Mouse (Mus musculus) spleen, embryonic (tissue): ENCODE measurements around the gene Epb41l2.

ENCODE experiments used
- CTCF ChIA-PET: fragments of 350-600 bp; sonication (Branson Sonifier 250); formaldehyde crosslinking; loops from one replicate; lab custom pipeline; 2022; lab: Charles Lee

The Epb41l2 gene

DNA sequence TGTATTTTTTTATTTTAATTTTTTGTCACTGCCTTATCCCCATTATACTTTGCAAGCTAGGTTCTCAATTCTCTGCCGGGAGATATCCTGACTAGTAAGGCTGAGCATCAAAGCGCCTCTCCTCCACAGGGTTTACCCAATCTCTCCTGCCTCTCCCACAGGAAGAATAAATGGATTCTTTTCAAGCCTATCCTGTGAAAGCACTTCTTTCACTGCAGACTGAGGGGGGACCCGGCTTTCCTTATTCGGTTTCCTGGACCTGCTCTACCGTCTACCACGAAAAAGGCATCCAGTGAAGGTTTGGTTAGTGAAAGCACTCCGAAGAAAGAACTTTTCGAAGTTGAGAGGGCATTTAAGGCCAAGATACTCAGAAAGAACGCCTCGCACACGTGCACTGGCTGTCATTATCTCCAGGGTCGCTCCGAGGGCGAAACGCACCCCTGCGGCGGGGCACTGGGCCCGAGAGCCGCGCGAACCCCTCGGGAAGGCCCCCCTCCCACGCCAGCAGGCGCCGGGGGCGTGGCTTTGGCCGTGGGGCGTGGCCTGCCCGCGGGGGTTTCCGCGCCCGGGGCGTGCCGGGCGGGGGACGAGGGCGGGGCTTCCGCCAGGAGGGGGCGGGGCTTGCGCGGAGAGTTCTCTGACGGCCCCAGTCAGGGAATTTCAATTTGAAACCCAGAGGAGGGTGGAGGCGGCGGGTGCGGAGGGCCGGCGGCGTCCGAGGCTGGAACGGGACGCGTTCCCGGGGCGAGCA is at the start of gene Epb41l2:
Gene Epb41l2, plus strand, starts transcription at position 591 of the 751 bp plus-strand sequence.
- CTCF ChIA-PET = interaction anchor here (0.6 kb wide), 1 partner anchor 1013 kb away, joined by 3 read pairs; no protein-coding TSS in a partner anchor

DNA sequence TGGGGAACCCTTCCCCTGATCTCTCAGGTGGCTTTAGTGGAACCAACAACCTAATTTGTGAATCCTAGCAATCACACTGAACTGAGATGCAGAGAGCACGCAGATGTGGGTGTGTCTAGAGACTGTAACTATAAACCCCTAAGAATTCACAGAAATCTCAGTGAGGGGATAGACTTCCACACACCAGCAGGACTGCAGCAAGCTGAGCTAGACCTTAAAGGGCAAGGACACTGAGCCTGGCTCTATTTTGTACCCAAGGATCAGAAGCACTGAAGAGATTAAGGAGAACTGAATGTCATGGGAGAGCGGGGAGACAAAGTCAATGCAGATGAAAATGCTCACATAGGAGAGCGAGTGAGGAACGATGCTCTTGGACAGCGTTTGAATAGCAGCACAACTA is 49.6 kb upstream of the Epb41l2 start:
- CTCF ChIA-PET = no interaction called here

DNA sequence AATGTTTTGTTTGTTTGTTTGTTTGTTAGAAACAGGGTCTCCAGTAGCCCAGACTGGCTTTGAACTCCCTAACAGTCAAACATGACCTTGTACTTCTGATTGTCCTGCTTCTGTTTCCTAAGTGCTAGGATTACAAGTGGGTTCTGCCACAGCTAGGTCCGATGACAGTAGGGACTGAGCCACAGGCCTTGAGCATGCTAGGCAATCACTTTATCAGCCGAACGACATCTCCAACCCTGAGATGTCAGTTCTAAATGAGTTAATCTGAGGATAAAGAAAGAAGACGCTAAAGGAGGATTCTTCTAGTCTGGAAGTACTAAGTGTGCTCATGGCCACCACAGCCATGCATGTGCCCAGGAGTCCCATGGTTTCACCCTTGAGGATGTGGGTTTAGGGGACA is 48.9 kb upstream of the Epb41l2 start:
- CTCF ChIA-PET = no interaction called here

GRCm38 (mm10) chr10:25311554-25312212 is 47.9 kb upstream of the Epb41l2 start:
- CTCF ChIA-PET = no interaction called here

DNA sequence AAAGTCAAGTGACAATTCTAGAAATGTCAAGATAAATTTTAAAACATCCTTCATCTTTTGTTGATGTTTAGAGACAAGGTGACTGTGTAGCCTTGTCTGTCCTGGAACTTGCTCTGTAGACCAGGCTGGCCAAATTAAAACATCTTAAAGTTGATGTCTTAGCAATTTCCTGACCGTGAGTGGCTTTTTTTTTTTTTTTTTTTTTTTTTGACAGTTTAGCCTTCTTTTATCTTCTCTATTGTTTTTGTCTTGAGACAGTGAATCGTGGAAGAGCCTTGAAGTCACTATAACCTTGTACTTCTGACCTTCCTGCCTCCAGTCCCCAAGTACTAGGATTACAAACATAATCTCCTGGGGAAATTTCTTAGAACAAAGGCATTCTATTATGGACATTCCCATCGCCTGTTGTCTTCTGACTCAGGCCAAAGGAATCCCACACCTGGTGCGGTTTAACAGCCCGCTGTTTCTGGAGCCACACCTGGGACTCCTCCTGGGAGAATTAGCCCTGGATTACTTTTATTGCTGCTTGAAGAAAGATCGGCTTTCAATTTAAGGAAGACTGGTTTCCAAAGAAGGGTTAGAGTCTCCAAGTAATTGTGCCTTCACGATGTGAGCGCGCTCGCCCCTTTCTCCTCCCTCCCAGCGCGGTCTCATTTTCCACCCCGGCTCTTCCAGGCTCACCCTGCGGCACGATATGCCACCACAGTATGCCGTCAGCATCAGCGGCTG is 45.6 kb upstream of the Epb41l2 start:
- CTCF ChIA-PET = no interaction called here

DNA sequence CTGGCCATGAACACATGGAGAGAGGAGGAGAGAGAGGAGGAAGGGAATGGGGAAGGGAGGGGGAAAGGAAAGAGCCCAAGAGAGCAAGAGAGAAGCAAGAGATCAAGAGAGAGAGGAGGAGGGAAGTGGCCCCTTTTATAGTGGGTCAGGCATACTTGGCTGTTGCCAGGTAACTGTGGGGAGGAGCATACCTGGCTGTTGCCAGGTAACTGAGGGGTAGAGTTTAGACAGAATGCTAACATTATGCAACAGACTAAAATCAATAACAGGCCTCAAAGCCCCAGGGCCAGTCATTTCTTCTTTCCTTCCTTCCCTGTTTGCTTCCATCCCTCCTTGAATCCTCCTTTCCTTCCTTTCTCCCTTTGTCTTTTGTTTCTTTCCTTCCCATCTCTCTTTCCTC is 41.9 kb upstream of the Epb41l2 start:
- CTCF ChIA-PET = no interaction called here

DNA sequence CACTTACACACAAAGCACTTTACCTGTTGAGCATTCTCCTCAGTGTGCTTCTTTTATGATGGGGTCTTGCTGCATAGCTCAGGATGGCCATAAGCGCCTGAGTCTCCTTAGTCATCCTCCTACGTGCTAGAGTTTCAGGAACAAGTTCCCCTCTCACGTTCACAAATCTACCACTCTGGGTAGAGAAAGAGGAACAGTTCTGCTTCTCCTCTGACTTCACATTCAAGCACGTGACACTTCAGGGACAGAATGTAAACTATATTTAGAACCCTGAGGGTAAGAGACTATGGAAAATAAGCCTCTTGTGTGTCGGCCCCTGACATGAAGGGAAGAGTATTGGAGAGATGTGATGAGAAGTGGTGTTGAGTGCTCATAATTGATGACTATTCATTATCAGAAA is 41.2 kb upstream of the Epb41l2 start:
- CTCF ChIA-PET = no interaction called here

DNA sequence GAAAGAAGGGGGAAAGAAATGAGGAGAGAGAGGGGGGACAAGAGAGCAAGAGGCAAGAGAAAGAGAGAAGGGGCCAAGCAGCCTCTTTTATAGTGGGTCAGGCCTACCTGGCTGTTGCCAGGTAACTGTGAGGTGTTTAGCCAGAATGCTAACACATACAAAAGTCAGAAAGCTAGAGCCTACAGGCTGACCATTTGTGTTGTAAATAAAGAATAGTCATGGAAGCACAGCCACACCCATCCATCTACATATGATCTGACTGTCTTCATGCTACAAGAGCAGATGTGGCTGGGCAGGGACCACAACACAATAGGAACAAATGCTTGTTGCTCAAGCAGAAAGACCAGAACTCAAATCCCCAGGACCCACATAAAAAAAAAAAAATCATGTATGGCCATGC is 40.1 kb upstream of the Epb41l2 start:
- CTCF ChIA-PET = no interaction called here

DNA sequence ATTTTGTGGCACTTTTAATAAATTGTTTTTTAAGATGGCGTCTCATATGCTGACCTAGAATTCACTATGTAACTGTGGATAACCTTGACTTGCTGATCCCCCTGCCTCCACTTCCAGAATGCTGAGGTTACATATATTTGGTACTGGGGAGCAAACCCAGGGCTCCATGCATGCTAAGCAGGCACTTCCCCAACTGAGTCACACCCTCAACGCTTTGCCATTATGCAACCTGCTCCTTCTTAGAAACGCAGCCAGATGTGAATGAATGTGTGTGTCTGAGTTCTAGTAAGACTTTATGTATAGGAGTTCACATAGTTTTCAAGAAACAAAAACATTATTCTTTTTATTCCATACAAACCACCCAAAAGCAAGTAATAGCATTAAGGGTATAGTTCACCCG is 38.4 kb upstream of the Epb41l2 start:
- CTCF ChIA-PET = no interaction called here

- CTCF ChIA-PET = no interaction called here
Measured at GRCm38 (mm10) chr10:25325690-25326089, 33.9 kb upstream of the Epb41l2 start.

DNA sequence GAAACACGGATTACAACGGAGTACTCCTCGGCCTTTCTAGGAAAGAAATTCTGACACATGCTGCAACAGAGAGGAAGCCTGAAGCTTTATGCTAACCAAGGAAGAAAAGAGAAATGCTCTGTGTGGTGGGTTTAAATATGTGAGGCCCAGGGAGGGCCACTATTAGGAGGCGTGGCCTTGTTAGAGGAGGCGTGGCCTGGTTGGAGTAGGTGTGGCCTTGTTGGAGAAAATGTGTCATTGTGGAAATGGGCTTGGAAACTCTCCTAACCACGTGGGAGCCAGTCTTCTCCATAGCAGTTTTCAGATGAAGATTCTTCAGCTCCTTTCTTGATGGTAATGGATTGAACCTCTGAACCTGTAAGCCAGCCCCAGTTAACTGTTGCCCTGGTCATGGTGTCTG is 32.1 kb upstream of the Epb41l2 start:
- CTCF ChIA-PET = no interaction called here

DNA sequence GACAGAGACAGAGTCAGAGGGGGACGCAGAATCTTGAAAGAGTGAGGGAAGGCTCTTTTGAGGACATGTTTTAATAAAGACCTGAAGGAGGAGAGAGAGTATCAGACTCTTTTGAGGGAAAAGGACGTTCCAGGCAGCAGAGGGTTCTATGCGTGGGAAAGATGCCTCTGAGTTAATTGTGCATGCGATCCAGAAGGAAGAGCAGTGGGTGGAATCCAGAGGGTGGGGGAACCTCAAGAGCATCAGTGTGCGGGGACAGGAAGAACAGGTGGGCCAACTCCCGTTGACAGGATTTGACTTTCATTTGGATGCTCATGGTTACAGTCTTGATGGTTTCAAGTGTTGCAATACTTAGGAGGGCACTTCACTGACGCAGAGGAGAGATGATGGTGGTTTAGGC is 29.5 kb upstream of the Epb41l2 start:
- CTCF ChIA-PET = interaction anchor here (0.6 kb wide), 1 partner anchor 33 kb away, joined by 9 read pairs; no protein-coding TSS in a partner anchor

GRCm38 (mm10) chr10:25331321-25332049 is 28.1 kb upstream of the Epb41l2 start:
- CTCF ChIA-PET = no interaction called here

GRCm38 (mm10) chr10:25333390-25334079 is 26.1 kb upstream of the Epb41l2 start:
- CTCF ChIA-PET = no interaction called here

DNA sequence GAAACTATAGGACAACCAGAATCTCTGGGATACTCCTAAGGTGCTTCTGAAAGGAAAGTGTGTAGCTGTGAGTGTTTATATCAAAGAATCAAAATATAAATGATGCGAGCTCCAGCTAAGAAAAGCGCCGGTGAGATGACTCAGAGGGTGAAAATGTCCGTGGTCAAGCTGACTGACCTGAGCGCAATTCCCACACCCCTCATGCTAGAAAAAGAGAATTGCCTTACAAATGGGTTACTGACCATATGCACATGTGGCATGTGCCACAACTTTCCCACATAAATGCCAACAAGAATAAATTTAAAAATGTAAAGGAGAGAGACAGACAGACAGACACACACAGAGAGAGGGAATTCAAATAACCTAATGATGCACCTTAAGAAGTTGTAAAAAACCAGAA is 18.9 kb upstream of the Epb41l2 start:
- CTCF ChIA-PET = no interaction called here

DNA sequence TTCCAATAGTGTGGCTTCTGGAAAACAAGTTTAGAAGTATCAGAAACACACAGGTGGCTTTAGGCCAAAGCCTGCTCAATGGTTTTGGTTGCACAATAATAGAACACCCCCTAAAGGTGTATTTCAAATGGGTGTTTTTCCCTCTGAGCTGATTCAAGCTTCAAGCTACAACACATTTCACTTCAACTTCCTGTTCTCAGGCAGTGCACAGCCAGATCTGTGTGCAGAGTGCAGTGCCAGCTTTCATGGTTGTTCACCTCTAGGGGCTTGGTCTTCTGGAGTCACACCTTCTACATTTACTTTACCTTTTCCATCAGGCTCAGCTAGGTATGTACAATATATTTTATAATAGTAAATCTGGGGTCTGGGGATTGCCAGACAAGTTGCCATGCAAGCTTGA is 16.8 kb upstream of the Epb41l2 start:
- CTCF ChIA-PET = no interaction called here

DNA sequence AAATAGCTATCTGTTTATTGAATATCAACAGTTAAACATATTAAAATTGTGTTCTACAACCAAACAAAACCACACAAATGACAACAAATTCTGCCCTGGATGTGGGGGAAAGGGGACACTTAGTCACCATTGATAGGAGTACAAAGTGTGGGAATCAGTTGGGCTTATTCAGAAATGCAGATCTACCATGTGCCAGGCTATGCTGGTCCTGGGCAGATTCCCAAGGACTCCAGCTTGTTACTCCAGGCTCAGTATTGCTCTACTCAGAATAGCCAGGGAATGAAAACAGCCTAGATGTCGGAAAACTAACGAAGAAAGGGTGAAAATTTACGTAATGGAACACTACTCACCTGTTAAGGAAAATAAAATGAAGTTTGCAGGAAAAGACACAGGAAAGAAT is 5.7 kb upstream of the Epb41l2 start:
- CTCF ChIA-PET = no interaction called here

- CTCF ChIA-PET = no interaction called here
Measured at GRCm38 (mm10) chr10:25354390-25354789, 5.2 kb upstream of the Epb41l2 start.

GRCm38 (mm10) chr10:25359959-25360811 is 587 bp downstream of the Epb41l2 start:
- CTCF ChIA-PET = interaction anchor here (0.6 kb wide), 1 partner anchor 1012 kb away, joined by 3 read pairs; no protein-coding TSS in a partner anchor

- CTCF ChIA-PET = no interaction called here
Measured at GRCm38 (mm10) chr10:25362235-25362634, 2.6 kb downstream of the Epb41l2 start.
